Mouse (Mus musculus): Measurements from ENCODE around the gene Ciao1. TPM values are rescaled to one million over a fixed set of nuclear protein-coding genes. Genes with fewer than 3 reads are reported as not detected.
"Not testable (repeated sequence)": the region's sequence is repeated elsewhere in the genome, so short reads cannot be mapped to it uniquely, and the experiment has no call there.

The Ciao1 gene
- polyA plus RNA-seq, 2 experiments, result 29.1 to 38.3 TPM

GRCm38 (mm10) chr2:127275551-127276320 is 28.1 kb upstream of the Ciao1 start:
- H3K4me1 ChIP-seq (replicated peaks; ENCODE audit: control insufficient read depth in 2 of 2, insufficient read depth in 2 of 2, low read length in 1 of 2), result peaks cover 11 to 12% of the 10 kb centered on the region in 2 experiments

DNA sequence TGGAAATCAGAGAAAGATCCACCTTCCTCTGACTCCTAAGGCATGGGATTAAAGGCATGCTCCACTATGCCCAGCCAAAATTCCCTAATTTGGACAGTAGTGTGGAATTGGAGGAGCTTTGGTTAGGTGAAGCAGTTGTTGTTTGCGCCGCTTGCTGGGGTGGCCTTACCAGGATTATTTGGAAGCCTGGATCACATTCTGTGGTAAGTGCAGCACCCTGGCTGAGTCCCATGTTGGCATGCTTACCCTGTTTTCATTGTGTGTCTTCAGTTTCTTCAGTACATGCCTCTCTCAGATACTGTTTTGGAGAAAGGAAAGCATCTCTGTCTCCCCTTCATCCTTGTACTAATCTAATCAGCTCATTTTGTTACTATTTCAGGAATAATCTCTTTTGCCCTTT is 27.0 kb upstream of the Ciao1 start:
- ATAC-seq (ENCODE audit: insufficient read depth), result no peak
- Histone ChIP-seq H3K9ac (replicated peaks) (no peak overlapping the region), H3K4me1 (replicated peaks; ENCODE audit: control insufficient read depth in 2 of 2, insufficient read depth in 2 of 2, low read length in 1 of 2) (peaks cover 11 to 12% of the 10 kb centered on the region in 2 experiments), H3K27me3 (ENCODE audit: control insufficient read depth, insufficient read depth, low read length) (no peaks in the 10 kb centered on the region), H3K4me3 (ENCODE audit: insufficient read depth in 1 of 2, low read depth in 2 of 2, low read length in 2 of 2) (no peak overlapping the region), H3K36me3 (replicated peaks; ENCODE audit: control insufficient read depth, insufficient read depth, low read depth) (no peaks in the 10 kb centered on the region; the same call in 1 of the 2 replicates), H3K4me2 (ENCODE audit: low read depth) (no peak overlapping the region), H3K9me3 (ENCODE audit: control insufficient read depth, low read length) (no peaks in the 10 kb centered on the region), H3K27ac (no peak overlapping the region)
- WGBS (ENCODE audit: insufficient replicate concordance), result 85% methylated on average over 2 of the region's 2 CpGs
- DNase-seq (ENCODE audit: low read depth in 3 of 3, low spot score in 3 of 3), result no peak
- no peak for TF ChIP-seq CTCF (IDR thresholded peaks at IDR 0.05; ENCODE audit: low read depth)
- no peak for TF ChIP-seq EP300 (IDR thresholded peaks at IDR 0.05; ENCODE audit: low read depth)

More at GRCm38 (mm10) chr2:127275551-127276320, 28.1 kb upstream of the Ciao1 start:
- no peaks in the 10 kb centered on the region for H3K9me3 ChIP-seq (ENCODE audit: control insufficient read depth, low read length)
- DNase-seq (ENCODE audit: low read depth in 3 of 3, low spot score in 3 of 3), result no peak
- H3K27ac ChIP-seq, result no peak overlapping the region
- no peaks in the 10 kb centered on the region; the same call in 1 of the 2 replicates for H3K36me3 ChIP-seq (replicated peaks; ENCODE audit: control insufficient read depth, insufficient read depth, low read depth)
- WGBS (ENCODE audit: insufficient replicate concordance), result 73% methylated on average over 5 of the region's 5 CpGs
- no peak overlapping the region for H3K4me2 ChIP-seq (ENCODE audit: low read depth)
- H3K27me3 ChIP-seq (ENCODE audit: control insufficient read depth, insufficient read depth, low read length), result no peaks in the 10 kb centered on the region
- ATAC-seq (ENCODE audit: insufficient read depth), result no peak
- H3K4me3 ChIP-seq (ENCODE audit: insufficient read depth in 1 of 2, low read depth in 2 of 2, low read length in 2 of 2), result no peak overlapping the region
- no peak overlapping the region for H3K9ac ChIP-seq (replicated peaks)
- TF ChIP-seq EP300 (IDR thresholded peaks at IDR 0.05; ENCODE audit: low read depth) (no peak), CTCF (IDR thresholded peaks at IDR 0.05; ENCODE audit: low read depth) (no peak)

GRCm38 (mm10) chr2:127272806-127273205 is 25.2 kb upstream of the Ciao1 start:
- no peak for DNase-seq (ENCODE audit: low read depth in 3 of 3, low spot score in 3 of 3)
- Histone ChIP-seq H3K4me1 (replicated peaks; ENCODE audit: control insufficient read depth in 2 of 2, insufficient read depth in 2 of 2, low read length in 1 of 2) (peaks cover 11 to 12% of the 10 kb centered on the region in 2 experiments), H3K9me3 (ENCODE audit: control insufficient read depth, low read length) (no peaks in the 10 kb centered on the region), H3K27ac (no peak overlapping the region), H3K9ac (replicated peaks) (no peak overlapping the region), H3K4me3 (ENCODE audit: insufficient read depth in 1 of 2, low read depth in 2 of 2, low read length in 2 of 2) (no peak overlapping the region), H3K27me3 (ENCODE audit: control insufficient read depth, insufficient read depth, low read length) (no peaks in the 10 kb centered on the region), H3K4me2 (ENCODE audit: low read depth) (peak overlapping the region; percentile 29), H3K36me3 (replicated peaks; ENCODE audit: control insufficient read depth, insufficient read depth, low read depth) (no peaks in the 10 kb centered on the region; the same call in 1 of the 2 replicates)
- no peak for TF ChIP-seq EP300 (IDR thresholded peaks at IDR 0.05; ENCODE audit: low read depth)
- TF ChIP-seq CTCF (IDR thresholded peaks at IDR 0.05; ENCODE audit: low read depth), result no peak
- ATAC-seq (ENCODE audit: insufficient read depth), result no peak
- WGBS (ENCODE audit: insufficient replicate concordance), result 88% methylated on average over 3 of the region's 3 CpGs

DNA sequence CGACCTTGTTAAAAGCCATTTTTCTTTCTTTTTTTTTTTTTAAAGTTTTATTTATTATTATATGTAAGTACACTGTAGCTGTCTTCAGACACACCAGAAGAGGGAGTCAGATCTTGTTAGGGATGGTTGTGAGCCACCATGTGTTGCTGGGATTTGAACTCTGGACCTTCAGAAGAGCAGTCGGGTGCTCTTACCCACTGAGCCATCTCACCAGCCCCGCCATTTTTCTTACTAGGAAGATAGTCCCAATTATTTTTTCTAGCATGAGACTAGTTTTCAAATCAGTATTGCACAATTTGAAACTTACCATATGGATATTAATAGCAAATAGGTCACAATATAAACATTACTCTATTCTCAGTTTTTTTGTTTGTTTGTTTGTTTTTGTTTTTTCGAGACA is 24.4 kb upstream of the Ciao1 start:
- peaks cover 11 to 12% of the 10 kb centered on the region in 2 experiments for H3K4me1 ChIP-seq (replicated peaks; ENCODE audit: control insufficient read depth in 2 of 2, insufficient read depth in 2 of 2, low read length in 1 of 2)
- H3K4me3 ChIP-seq (ENCODE audit: insufficient read depth in 1 of 2, low read depth in 2 of 2, low read length in 2 of 2), result peak overlapping the region in 1 of 2 experiments; percentile 82; a peak in 2 of 4 replicates
- H3K9ac ChIP-seq (replicated peaks), result peak overlapping the region; percentile 82; the same call in 1 of the 2 replicates
- not testable (repeated sequence) for ATAC-seq (ENCODE audit: insufficient read depth); DNase-seq (ENCODE audit: low read depth in 3 of 3, low spot score in 3 of 3); H3K36me3 ChIP-seq (replicated peaks; ENCODE audit: control insufficient read depth, insufficient read depth, low read depth); H3K9me3 ChIP-seq (ENCODE audit: control insufficient read depth, low read length); H3K27me3 ChIP-seq (ENCODE audit: control insufficient read depth, insufficient read depth, low read length); H3K27ac ChIP-seq
- WGBS (ENCODE audit: insufficient replicate concordance), result 68% methylated on average over 4 of the region's 4 CpGs
- H3K4me2 ChIP-seq (ENCODE audit: low read depth), result peak overlapping the region; percentile 81

GRCm38 (mm10) chr2:127271042-127271515 is 23.5 kb upstream of the Ciao1 start:
- H3K36me3 ChIP-seq (replicated peaks; ENCODE audit: control insufficient read depth, insufficient read depth, low read depth), result no peaks in the 10 kb centered on the region; the same call in 1 of the 2 replicates
- no peaks in the 10 kb centered on the region for H3K27me3 ChIP-seq (ENCODE audit: control insufficient read depth, insufficient read depth, low read length)
- peaks cover 11 to 12% of the 10 kb centered on the region in 2 experiments for H3K4me1 ChIP-seq (replicated peaks; ENCODE audit: control insufficient read depth in 2 of 2, insufficient read depth in 2 of 2, low read length in 1 of 2)
- H3K9me3 ChIP-seq (ENCODE audit: control insufficient read depth, low read length), result no peaks in the 10 kb centered on the region
- H3K9ac ChIP-seq (replicated peaks), result peak overlapping the region; percentile 82
- ATAC-seq (ENCODE audit: insufficient read depth), result no peak
- H3K4me2 ChIP-seq (ENCODE audit: low read depth), result peak overlapping the region; percentile 81
- no peak for DNase-seq (ENCODE audit: low read depth in 3 of 3, low spot score in 3 of 3)
- TF ChIP-seq EP300 (IDR thresholded peaks at IDR 0.05; ENCODE audit: low read depth) (no peak), CTCF (IDR thresholded peaks at IDR 0.05; ENCODE audit: low read depth) (no peak)
- WGBS (ENCODE audit: insufficient replicate concordance), result 5% methylated on average over 8 of the region's 8 CpGs
- H3K27ac ChIP-seq, result peak overlapping the region; percentile 72
- peak overlapping the region; percentile 78 to 82 for H3K4me3 ChIP-seq (ENCODE audit: insufficient read depth in 1 of 2, low read depth in 2 of 2, low read length in 2 of 2)
